ENCODE assay signal across 27 mouse cellular contexts in the genomic region with DNA sequence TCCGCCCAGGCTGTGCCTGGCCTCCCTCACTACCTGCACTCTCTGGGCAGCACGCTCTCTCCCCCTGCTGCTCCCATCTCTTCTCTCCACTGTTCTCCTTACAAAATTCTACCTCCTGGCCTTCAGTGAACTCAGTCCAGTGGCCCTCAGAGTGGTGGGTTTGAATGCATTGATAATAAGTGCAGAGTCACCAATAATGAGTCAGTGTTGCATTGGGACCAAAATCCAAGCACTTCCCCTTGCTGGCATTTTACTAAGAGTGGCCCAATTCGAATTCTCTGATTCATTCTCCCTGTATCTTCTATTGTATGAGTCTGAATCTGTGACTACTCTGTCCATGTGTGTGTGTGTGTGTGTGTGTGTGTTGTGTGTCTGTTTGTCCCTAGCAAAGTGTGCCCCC.
"Had no signal": no experiment of that assay in that cellular context is flagged by ENCODE, and none has a peak within 500 bp of the region (broad histone marks: within the 10 kb centered on the region; RNA-seq: fewer than 3 reads in every experiment).

No protein-coding gene starts in this region.

- H3K4me1 ChIP-seq: heart, embryonic 13.5 days; hindbrain, embryonic 13.5 days; hindbrain, embryonic 15.5 days; liver, embryonic 13.5 days; liver, embryonic 15.5 days had no signal

- DNase-seq: gastrocnemius, postnatal 14 days; gastrocnemius, postnatal 36 days; heart, adult 11 months; heart, adult 2 months; heart, postnatal 14 days; heart, postnatal 36 days; kidney, adult 18-20 months; kidney, adult 8-10 months; kidney, postnatal 10 days; kidney, postnatal 25 days; kidney, postnatal 4 days; liver; liver, embryonic 13.5 days had no signal

- H3K9me3 ChIP-seq: heart, embryonic 13.5 days; heart, embryonic 15.5 days; hindbrain, embryonic 13.5 days; hindbrain, embryonic 15.5 days; intestine, embryonic 15.5 days; limb, embryonic 10.5 days; limb, embryonic 12.5 days; liver, embryonic 13.5 days; liver, embryonic 15.5 days had no signal

- H3K4me3 ChIP-seq: heart, adult 2 months; heart, embryonic 13.5 days; heart, embryonic 15.5 days; hindbrain, embryonic 13.5 days; hindbrain, embryonic 15.5 days; intestine, embryonic 15.5 days; layer of hippocampus, adult 2 months; left cerebral cortex, adult 2 months; limb, embryonic 10.5 days; limb, embryonic 12.5 days; liver, embryonic 13.5 days; liver, embryonic 15.5 days had no signal

- H3K36me3 ChIP-seq: heart, embryonic 13.5 days; heart, embryonic 15.5 days; hindbrain, embryonic 13.5 days; hindbrain, embryonic 15.5 days; intestine, embryonic 15.5 days; limb, embryonic 10.5 days; limb, embryonic 12.5 days; liver, embryonic 13.5 days; liver, embryonic 15.5 days had no signal

- H3K9ac ChIP-seq: heart, embryonic 13.5 days; heart, embryonic 15.5 days; hindbrain, embryonic 13.5 days; hindbrain, embryonic 15.5 days; intestine, embryonic 15.5 days; limb, embryonic 12.5 days; liver, embryonic 13.5 days; liver, embryonic 15.5 days had no signal

- H3K4me2 ChIP-seq: heart, embryonic 11.5 days; heart, embryonic 13.5 days; heart, embryonic 15.5 days; hindbrain, embryonic 13.5 days; hindbrain, embryonic 15.5 days; intestine, embryonic 15.5 days; limb, embryonic 12.5 days; liver, embryonic 11.5 days; liver, embryonic 13.5 days; liver, embryonic 15.5 days had no signal

- H3K27me3 ChIP-seq: heart, embryonic 13.5 days; heart, embryonic 15.5 days; hindbrain, embryonic 13.5 days; hindbrain, embryonic 15.5 days; intestine, embryonic 15.5 days; limb, embryonic 12.5 days; liver, embryonic 13.5 days; liver, embryonic 15.5 days had no signal

- ATAC-seq: inflammation-experienced regulatory T-cells, adult 6 months; intestine, embryonic 15.5 days; intestine, postnatal 0 days had no signal

- H3K27ac ChIP-seq: heart, adult 2 months; heart, embryonic 13.5 days; heart, embryonic 15.5 days; hindbrain, embryonic 13.5 days; hindbrain, embryonic 15.5 days; intestine, embryonic 15.5 days; layer of hippocampus, adult 2 months; left cerebral cortex, adult 2 months; limb, embryonic 10.5 days; limb, embryonic 12.5 days; liver, embryonic 13.5 days; liver, embryonic 15.5 days had no signal
